Mouse (Mus musculus) forebrain, postnatal 0 days (tissue): ENCODE measurements around the gene Brms1. TPM values are rescaled to one million over a fixed set of nuclear protein-coding genes. Genes with fewer than 3 reads are reported as not detected.

ENCODE experiments used
- ATAC-seq: fragments of 200-750 bp; cut with Nextera tagmentation; 2 replicates; pipeline ENCODE4 v1.8.0; 2017; ENCODE audit warnings: mild to moderate bottlenecking, moderate library complexity
- DNase-seq: peaks from one replicate; pipeline ENCODE4 v3.0.0-alpha.2; 2015
- H3K27ac ChIP-seq: fragments of 300-500 bp; sonication (generic); 2 replicates; pipeline ENCODE4 v1.5.1; 2014; ENCODE audit warnings: low read depth, mild to moderate bottlenecking, antibody characterized with exemption, low read length, moderate library complexity, mixed read lengths
- H3K27me3 ChIP-seq: fragments of 300-500 bp; sonication (generic); 2 replicates; pipeline ENCODE4 v1.6.1; 2014; ENCODE audit warnings: mild to moderate bottlenecking, low read length, mixed read lengths; ENCODE audit not compliant: insufficient read depth
- H3K36me3 ChIP-seq: fragments of 300-500 bp; sonication (generic); 2 replicates; pipeline ENCODE4 v1.6.1; 2014; ENCODE audit warnings: mild to moderate bottlenecking, moderate library complexity; ENCODE audit not compliant: insufficient read depth
- H3K4me1 ChIP-seq: fragments of 300-500 bp; sonication (generic); 2 replicates; pipeline ENCODE4 v1.6.1; 2014; ENCODE audit warnings: antibody characterized with exemption; ENCODE audit not compliant: insufficient read depth
- H3K4me2 ChIP-seq: fragments of 300-500 bp; sonication (generic); 2 replicates; pipeline ENCODE4 v1.6.1; 2014; ENCODE audit warnings: low read depth, mild to moderate bottlenecking, moderate library complexity
- H3K4me3 ChIP-seq: fragments of 300-500 bp; sonication (generic); 2 replicates; pipeline ENCODE4 v1.5.1; 2014; ENCODE audit warnings: low read depth, low read length, mixed read lengths
- H3K9ac ChIP-seq: fragments of 300-500 bp; sonication (generic); 2 replicates; pipeline ENCODE4 v1.6.1; 2014; ENCODE audit warnings: mild to moderate bottlenecking
- H3K9me3 ChIP-seq: fragments of 300-500 bp; sonication (generic); 2 replicates; pipeline ENCODE4 v1.6.1; 2016; ENCODE audit warnings: low read length
- CTCF ChIP-seq: sonication (generic); IDR thresholded peaks from 2 replicates; pipeline ENCODE4 v1.5.1; 2016; ENCODE audit warnings: antibody characterized with exemption, control low read depth, low read depth
- WGBS: fragments of 180-500 bp; shearing (Covaris S2); extraction: QIAGEN DNeasy Blood & Tissue Kit; methylation state at CpG from one replicate; pipeline ENCODE4 v1.1.7; 2014; 5-methylcytosine and 5-hydroxymethylcytosine counted together
- polyA plus RNA-seq: library from polyadenylated mRNA; unstranded; fragments of >200 nt; fragmentation: Nextera tagmentation; extraction: Ambion mirVana; gene quantifications from 2 replicates; pipeline ENCODE4 v1.2.1, GENCODE M21; 2015
- total RNA-seq: library from RNA; depleted of rRNA; stranded (reverse); fragments of >200 nt; gene quantifications from 2 replicates; pipeline ENCODE4 v1.2.3, GENCODE M21; 2014

The Brms1 gene
- total and polyA plus RNA-seq, 2 experiments from 2014 or later = 15.5 to 27.6 TPM

DNA sequence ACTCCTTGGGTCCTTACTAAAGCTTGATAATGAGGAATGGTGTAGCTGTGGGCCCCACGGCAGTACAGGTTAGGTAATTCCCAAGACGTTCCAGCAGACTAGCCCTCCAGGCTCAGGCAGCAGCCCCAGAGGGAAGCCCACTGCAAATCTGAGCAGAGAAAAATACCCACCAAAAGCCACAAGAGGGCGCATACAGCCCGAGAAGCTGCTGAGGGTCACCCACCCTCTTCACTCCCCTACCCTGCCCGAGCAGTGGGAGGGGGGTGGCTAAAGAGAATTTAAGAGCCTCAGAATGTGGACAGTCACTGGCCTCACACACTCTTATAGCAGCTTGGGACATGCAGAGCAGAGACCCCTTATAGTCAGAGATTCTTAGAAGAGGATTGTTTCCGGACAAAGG, 15.1 kb downstream of the Brms1 start:
- WGBS = 13% methylated on average over 6 of the region's 6 CpGs
- H3K9ac ChIP-seq = no peak overlapping the region
- H3K36me3 ChIP-seq = peaks cover 1% of the 10 kb centered on the region; the same call in 1 of the 2 replicates
- H3K4me2 ChIP-seq = no peak overlapping the region
- peak; percentile 66 for ATAC-seq
- no peak overlapping the region for H3K27ac ChIP-seq
- H3K27me3 ChIP-seq = no peaks in the 10 kb centered on the region
- TF ChIP-seq CTCF = peak; percentile 81
- DNase-seq = peak; percentile 76
- no peaks in the 10 kb centered on the region for H3K4me1 ChIP-seq
- H3K4me3 ChIP-seq = no peak overlapping the region
- no peaks in the 10 kb centered on the region for H3K9me3 ChIP-seq

DNA sequence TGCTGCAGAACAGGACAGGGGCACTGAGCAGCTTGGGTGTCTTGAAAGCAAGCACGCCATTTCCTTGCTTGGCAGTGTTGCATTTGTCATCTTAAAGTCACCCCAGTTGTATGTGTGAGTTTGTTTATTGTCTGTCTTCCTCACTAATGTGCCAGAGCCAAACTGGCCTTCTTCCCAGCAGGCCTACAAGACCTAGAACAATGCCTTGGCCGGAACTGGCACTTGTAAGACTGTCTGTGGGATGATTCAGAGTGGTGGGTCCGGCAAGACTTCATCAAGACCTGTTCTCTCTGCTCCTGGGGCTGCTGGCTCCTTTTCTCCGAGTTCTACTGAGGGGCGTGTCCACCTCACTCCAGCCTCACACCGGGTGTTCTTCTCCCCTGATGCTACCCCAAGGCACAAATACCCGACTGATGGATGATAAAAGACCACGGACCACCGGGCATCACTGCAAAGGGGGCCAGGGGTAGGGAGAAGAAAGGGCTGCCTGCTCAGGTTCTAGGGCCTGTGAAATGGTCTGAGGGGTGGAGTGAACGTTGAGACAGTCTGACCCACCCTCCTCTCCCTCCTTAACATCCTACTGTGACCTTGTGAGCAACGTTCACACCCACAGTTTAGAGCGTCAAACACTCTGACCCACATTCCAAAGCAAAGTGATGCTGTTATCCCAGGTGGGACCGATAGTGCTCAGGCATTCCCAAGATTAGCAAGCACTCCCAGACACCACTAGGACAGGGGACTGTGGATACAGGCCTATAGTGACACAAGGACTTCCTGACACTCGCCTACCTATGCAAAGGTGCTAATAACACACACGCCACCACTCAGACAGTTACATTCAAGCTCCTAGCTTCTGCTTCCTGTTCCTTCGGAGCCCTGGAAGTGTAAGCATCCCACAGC, 17.0 kb downstream of the Brms1 start:
- 28% methylated on average over 16 of the region's 16 CpGs for WGBS
- ATAC-seq (no peak), DNase-seq (no peak)
- Histone ChIP-seq H3K9ac (no peak overlapping the region), H3K4me3 (no peak overlapping the region), H3K27ac (no peak overlapping the region), H3K4me2 (no peak overlapping the region), H3K9me3 (no peaks in the 10 kb centered on the region), H3K36me3 (no peaks in the 10 kb centered on the region), H3K27me3 (no peaks in the 10 kb centered on the region), H3K4me1 (no peaks in the 10 kb centered on the region)
- no peak for TF ChIP-seq CTCF

DNA sequence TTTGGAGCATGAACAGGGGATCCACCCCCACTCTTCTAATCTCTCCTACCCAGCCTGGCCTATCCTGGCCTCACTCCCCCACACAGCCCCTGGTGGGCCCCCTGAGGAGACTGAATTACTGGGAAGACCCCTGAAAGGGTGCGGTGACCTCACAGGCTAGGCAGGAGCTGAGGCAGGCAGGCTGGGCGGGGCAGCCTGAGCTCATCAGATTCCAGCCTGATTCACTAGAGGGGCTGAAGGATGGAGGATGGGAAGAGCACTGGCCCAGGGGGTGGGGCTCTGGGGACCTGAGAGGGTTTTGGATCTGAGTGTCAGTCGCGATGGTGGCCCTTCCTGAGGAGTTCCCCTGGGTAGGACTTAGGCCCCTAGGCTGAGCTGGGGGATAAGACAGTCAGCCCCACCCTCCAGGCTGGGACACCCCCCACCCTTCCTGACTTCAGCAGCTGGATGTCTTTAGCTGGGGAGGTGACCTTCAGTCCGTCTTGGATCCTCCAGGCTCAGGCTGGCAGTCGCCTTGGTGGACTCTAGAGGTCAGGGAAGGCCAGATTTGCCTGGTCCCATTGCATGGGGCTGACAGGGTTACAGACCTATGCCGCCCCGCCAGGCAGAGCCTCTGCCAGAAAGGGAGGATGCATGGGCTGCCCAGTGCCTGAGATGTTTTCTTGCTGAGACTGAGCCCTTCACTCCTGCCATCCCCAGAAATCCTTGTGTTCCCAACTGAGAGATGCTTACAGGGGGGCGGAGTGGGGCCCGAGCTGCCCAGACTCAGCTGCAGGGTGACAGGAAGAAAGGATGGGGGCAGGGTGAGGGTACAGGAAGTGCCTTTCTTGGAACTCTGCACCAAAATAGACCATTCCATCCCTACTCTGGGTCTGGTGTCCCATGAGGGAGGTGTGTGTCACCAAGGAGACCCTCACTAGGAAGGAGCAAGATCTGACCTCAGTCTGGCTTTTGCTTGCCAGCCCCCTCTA, 17.9 kb downstream of the Brms1 start:
- ATAC-seq = peak; percentile 16; the same call in 1 of the 2 replicates
- no peak for DNase-seq
- 16% methylated on average over 10 of the region's 10 CpGs for WGBS
- Histone ChIP-seq H3K36me3 (no peaks in the 10 kb centered on the region), H3K9ac (0 out of 2 replicates have a peak overlapping the region, but pooled peaks have one; percentile 6), H3K9me3 (no peaks in the 10 kb centered on the region), H3K4me1 (no peaks in the 10 kb centered on the region), H3K27ac (no peak overlapping the region), H3K27me3 (no peaks in the 10 kb centered on the region), H3K4me2 (no peak overlapping the region), H3K4me3 (no peak overlapping the region)
- no peak for TF ChIP-seq CTCF

DNA sequence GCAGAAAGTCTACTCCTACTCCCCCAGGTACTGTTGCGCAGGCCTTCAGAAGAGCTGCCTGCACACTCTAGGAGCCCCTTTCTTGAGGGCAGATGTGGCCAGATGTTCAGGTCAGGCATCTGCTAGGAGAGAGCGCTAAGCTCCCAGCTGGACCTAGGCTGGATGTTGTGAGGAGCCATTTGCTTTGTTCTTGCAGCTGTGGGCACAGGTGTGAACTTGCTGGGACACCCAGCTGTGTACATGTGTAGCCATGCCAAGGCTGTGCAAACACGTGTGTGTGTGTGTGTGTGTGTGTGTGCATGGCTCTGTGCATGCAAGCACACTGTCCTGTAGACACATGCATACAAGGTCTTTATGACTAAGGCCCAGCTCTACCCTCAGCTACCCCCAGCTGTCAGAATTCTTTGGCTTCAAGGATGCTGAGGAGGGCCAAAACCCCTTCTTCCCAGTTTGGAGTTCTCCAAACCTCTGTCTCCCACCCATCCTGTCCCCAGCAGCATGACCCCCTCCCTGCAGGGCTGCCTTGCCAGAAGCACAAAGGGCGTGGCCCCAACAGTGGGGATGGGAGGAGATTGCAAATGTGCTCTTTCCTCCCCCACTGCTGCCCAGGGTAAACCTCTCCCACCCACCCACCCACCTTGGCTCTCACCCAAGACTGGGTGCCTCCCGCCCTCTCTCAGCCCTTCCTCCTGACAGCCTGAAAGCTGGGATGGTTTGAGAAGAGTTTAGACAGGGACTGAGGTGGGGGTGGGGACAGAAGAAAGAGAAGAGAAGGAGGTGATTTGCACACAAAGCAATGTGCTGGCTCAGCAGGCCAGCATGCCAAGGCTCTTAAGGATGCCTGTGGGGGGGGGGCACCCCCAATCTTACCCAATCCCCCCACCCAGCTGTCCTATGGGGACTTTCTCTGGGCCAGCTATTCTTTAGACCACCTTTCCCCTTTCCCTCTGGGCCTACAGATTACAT, 19.5 kb downstream of the Brms1 start:
- Histone ChIP-seq H3K27me3 (no peaks in the 10 kb centered on the region), H3K4me3 (no peak overlapping the region), H3K4me2 (no peak overlapping the region), H3K4me1 (no peaks in the 10 kb centered on the region), H3K27ac (no peak overlapping the region), H3K36me3 (no peaks in the 10 kb centered on the region), H3K9me3 (no peaks in the 10 kb centered on the region), H3K9ac (no peak overlapping the region)
- 39% methylated on average over 5 of the region's 5 CpGs for WGBS
- ATAC-seq = no peak; the same call in 1 of the 2 replicates
- TF ChIP-seq CTCF = no peak
- DNase-seq = no peak

DNA sequence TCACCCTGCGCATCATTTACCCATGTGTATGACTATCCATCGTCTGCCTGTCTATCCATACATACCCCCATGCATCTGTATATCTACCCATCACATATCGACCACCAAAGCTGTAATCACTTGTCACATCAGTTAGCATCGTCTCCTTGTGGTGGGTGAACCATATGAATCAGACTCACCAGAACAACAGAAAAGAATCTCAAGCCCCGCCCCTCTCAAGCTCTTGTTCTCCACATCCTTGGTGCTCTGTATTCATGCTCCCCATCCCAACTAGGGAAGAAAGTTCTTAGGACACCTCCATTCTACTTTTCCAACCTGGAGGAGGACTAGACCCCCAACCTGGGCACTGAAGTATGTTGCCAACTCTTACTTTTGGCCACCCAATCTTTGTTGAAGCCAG, 20.9 kb downstream of the Brms1 start:
- 87% methylated on average over 5 of the region's 5 CpGs for WGBS
- TF ChIP-seq CTCF = no peak
- Histone ChIP-seq H3K4me2 (no peak overlapping the region), H3K9ac (no peak overlapping the region), H3K9me3 (no peaks in the 10 kb centered on the region), H3K4me1 (no peaks in the 10 kb centered on the region), H3K27ac (no peak overlapping the region), H3K27me3 (no peaks in the 10 kb centered on the region), H3K4me3 (no peak overlapping the region), H3K36me3 (no peaks in the 10 kb centered on the region)
- no peak for ATAC-seq
- no peak for DNase-seq

- no peak overlapping the region for H3K4me3 ChIP-seq
These were observed 21.3 kb downstream of the Brms1 start for GRCm38 (mm10) chr19:5062446-5062845.

More at GRCm38 (mm10) chr19:5062446-5062845, 21.3 kb downstream of the Brms1 start:
- Histone ChIP-seq H3K9ac (no peak overlapping the region), H3K27ac (no peak overlapping the region), H3K27me3 (no peaks in the 10 kb centered on the region), H3K4me1 (peaks cover 2% of the 10 kb centered on the region; the same call in 1 of the 2 replicates), H3K9me3 (no peaks in the 10 kb centered on the region), H3K4me2 (no peak overlapping the region), H3K36me3 (no peaks in the 10 kb centered on the region)
- 88% methylated on average over 6 of the region's 6 CpGs for WGBS
- no peak for TF ChIP-seq CTCF
- DNase-seq (no peak), ATAC-seq (no peak)
